Mouse (Mus musculus) spleen, postnatal 36 days (tissue): Measurements from ENCODE around the gene Cyp4f18.
A peak's percentile ranks its signal among the peaks of the same experiment; 100 is the strongest.
"Not testable (repeated sequence)": the region's sequence is repeated elsewhere in the genome, so short reads cannot be mapped to it uniquely, and the experiment has no call there.

Source experiments
- DNase-seq, 2 experiments: peaks; one replicate each; pipeline ENCODE4 v3.0.0; 2022; ENCODE audit warnings: low spot score in 2 of 2, mixed read lengths in 1 of 2

The Cyp4f18 gene

DNA sequence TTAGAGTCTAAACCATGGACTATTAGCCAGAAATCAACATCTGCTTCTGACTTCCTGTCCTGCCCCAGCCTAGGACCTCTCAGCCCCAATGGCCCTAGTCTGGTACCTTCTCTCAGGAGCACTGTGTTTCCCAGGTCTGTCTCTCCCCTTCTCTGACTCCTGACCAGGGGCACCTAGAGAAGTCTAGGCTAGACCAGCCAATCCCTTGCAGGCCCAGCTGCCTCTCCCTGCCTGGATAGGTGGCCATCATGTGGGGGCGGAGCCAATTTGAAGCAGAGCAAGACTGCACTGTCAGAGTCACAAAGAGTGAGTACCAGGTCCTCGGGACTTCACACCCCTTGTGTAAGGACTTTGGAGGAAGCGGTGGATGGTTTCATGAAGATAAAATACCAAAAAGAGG, at the start of gene Cyp4f18:
Cyp4f18 (minus strand) TSS at position 154 of the 400 bp plus-strand sequence.
- DNase-seq: peak; percentile 84 to 86

GRCm38 (mm10) chr8:72057643-72058042, 48.2 kb upstream of the Cyp4f18 start:
- DNase-seq: not testable (repeated sequence)

DNA sequence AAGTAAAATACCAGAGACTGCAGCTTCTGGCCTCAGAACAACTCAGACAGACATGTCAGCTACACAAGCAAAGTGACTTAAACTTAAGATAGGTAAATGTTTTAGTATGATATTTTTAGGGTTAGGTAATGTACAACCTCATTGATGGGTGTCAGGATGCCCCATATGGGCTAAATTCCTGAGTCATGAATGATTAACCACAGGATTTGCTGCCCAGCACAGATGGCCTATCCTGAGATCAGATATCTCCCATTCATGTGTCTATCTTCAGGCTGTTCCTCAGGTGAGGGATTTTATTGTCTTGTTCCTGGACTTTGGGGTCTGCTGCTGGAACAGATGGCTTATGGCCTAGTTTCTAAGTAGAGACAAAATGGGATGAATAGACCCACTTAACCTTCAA, 45.2 kb upstream of the Cyp4f18 start:
- not testable (repeated sequence) for DNase-seq

GRCm38 (mm10) chr8:72042493-72042892, 33.1 kb upstream of the Cyp4f18 start:
- peak; percentile 37 to 41 for DNase-seq

DNA sequence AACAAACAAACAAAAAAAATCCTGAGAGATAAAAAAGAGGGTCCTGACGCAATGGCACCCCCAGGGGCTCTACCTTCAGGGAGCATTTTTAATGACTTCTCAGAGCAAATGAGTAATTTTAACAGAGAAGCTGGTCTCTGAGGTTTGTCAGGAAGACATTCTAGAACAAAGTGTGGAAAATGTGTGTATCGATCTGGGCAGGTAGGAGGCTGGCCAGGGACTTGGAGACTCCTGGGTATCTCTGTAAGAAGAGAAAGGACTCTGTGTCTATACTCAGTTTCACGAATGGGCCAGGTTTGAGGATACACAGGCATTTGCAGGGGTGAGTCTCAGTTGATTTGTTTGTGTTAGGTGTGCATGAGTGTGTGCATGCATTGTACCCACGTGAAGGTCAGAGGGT, 31.5 kb upstream of the Cyp4f18 start, which contains the start of gene Olfr372:
Olfr372 (plus strand) TSS at position 301 of the 400 bp plus-strand sequence.
- not testable (repeated sequence) for DNase-seq

DNA sequence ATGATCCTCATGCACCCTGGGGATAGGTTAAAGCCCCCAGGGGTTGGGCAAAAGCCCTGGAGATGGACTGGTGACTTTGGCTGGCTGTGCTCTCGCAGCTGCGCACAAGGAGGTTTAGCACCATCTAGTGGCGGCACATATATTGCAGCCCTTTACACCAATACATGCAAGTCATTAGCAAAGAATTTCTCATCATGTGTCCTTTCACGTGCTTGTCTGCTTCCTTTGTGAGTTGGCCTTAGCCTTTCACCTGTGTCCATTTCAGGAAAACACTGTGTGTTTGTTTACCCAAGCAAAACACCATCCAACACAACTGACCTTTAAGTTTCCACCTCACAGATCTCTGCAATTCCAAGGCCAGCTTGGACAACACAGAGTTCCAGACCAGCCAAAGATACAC, 23.5 kb upstream of the Cyp4f18 start:
- peak; percentile 58 to 61 for DNase-seq

- DNase-seq: not testable (repeated sequence)
Measured at GRCm38 (mm10) chr8:72024886-72025285, 15.5 kb upstream of the Cyp4f18 start.

- DNase-seq: no peak
Measured at GRCm38 (mm10) chr8:72019816-72020215, 10.4 kb upstream of the Cyp4f18 start.

- not testable (repeated sequence) for DNase-seq
Measured at GRCm38 (mm10) chr8:72019022-72019421, 9.6 kb upstream of the Cyp4f18 start.

DNA sequence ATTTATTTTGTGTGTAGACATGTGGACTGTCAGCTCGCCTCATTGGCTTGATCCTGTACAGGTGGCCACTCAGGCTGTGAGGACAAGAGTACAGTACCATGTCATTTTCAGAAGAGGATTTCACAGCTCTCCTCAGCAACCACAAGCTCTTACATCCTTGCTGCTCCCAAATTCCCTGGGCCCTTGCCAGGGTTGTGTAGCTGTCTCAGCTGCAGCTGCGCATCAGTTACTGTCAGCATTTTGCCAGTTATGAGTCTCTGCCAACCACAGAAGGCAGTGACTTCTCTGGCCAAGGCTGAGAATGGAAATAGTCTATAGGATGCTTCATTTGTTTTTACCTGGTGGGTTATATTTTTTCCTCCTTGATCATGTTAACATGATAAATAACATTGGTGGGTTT, 8.7 kb upstream of the Cyp4f18 start:
- no peak for DNase-seq

GRCm38 (mm10) chr8:72017339-72017738, 7.9 kb upstream of the Cyp4f18 start:
- DNase-seq: peak; percentile 87 to 88

DNA sequence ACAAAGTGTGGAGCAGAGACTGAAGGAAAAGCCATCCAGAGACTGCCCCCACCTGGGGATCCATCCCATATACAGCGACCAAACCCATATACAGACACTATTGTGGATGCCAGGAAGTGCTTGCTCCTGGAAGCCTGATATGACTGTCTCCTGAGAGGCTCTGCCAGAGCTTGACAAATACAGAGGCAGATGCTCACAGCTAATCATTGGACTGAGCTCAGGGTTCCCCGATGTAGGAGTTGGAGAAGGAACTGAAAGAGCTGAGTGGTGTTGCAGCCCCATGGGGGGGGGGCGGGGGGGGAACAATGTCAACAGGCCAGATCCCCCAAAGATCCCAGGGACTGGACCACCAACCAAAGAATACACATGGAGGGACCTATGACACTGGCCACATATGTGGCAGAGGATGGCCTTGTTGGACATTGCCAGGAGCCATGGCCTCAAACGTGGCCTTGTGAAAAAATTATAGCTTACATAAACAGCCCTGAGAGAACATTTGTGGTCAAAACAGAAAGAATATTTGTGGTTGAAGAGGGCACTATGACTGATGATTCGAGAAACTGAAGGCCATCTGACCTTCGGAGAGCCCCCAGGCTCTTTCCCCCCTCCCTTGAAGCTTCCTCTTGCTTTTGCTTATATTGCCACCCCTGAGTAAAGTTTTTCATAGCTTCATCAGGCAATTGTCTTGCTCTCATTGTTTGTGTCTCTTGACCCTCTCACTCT, 4.2 kb upstream of the Cyp4f18 start:
- DNase-seq: peak; percentile 63 to 69

DNA sequence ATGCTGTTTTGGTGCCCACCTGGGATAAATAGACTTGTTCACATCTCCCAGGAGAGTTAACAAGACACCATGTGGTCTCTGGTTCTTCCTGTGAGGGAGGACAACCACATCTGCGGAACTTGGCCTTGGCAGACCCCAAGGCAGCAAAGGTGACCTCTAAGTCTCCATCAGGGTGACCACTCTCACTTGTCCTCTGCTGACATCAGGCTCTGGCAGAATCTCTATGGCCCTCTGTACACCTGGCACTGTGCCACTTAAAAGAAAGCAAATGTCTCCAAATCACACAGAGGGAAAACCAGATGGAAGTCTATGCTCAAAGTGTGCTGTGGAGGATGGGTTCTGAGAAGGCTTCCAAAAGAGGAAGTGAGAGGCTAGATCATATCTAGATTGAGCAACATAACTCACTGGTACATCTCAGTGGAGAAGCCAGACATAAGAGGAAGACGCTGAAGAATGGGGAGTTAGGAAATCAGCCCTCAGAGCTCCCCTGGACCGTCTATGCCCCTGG, 1.2 kb downstream of the Cyp4f18 start:
- DNase-seq: peak; percentile 75 to 79

DNA sequence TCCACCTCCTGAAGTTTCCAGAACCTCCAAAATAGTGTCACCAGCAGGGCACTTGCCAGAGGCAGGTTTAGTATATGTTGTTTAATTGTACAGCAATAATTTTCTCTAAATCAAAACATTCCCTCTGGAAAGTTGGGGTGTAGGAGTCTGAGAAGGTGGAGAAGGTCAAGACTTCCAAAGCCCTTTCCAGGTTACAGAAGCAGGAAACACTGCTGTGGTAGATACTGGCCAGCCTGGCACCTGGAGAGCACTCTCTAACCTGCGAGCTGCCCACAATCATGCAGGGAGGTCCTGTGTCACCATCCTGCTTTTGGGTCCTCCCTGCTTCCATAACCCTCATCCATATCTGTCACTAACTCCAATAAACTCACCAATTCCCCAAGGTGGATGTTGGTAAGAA, 2.7 kb downstream of the Cyp4f18 start:
- no peak for DNase-seq

- no peak for DNase-seq
Measured at GRCm38 (mm10) chr8:72005912-72006311, 3.5 kb downstream of the Cyp4f18 start.

DNA sequence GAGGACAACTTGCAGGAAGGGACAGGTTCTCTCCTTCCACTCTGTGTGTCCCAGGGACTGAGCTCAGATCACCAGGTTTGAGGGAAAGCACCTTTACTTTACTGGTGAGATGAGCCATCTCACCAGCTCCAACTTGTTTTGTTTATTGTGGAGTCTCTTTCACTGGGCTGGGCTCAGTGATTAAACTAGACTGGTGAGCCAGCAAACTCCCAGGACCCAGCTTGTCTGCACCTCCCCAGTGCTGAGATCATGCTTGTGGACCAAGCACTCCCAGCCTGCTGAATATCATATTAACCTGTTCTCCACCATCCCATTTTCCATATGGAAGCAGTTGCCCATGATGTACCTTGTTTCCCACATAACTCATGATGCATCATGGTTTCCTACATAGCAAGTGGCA, 6.5 kb downstream of the Cyp4f18 start:
- DNase-seq: no peak

DNA sequence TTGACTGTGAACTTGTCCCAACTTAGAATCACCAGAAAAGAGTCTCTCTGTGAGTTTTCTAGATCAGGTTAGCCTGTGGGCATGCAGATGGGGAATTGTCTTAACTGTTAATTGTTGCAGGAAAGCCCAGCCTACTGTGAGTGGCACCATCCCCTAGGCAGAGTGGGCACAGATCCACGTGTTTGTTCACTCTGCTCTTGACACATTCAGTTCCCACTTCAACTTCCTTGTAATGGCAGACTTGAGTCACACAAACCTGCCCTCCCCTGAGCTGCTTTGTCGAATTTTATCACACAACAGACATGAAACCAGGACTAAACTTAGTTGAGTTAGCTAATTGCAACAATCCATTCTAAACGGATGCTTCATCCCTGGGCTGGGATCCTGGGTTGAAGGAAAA, 9.2 kb downstream of the Cyp4f18 start:
- DNase-seq: no peak

GRCm38 (mm10) chr8:71999434-71999833, 10.0 kb downstream of the Cyp4f18 start:
- DNase-seq: no peak

GRCm38 (mm10) chr8:71988867-71989599, 20.4 kb downstream of the Cyp4f18 start:
- no peak for DNase-seq

DNA sequence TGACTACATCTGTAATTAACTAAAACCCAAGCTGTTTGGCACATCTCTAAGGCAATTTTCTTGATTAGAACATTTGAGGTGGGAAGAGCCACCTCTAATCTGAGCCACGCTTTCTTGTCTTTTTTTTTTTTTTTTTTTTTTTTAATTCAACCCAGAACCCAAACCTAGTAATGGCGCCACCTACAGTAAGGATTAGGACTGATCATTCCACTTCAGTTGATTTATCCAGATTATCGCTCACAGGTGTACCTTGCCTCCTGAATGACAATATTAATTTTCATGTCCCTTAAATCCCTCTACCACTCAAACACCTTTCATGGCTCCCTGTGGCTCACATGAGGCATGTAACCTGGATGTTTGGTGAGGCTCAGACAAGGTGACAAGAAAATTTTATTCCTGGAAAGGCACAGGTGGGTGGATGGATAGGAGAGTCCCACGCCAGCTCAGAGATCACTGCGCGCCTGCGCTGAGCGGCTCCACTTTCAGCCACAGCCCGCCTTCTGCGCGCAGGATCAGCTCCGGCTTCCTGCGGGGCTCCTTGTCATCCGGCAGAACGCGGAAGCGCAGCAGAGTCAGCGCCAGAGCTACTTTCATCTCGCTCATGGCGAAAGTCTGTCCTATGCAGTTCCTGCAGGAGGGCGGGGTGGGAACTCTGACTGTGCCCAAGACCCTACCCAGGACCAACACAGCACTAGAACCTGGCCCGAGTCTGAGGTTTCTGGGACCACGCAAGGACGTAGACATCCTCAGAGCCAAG, 21.1 kb downstream of the Cyp4f18 start:
- peak; percentile 57 to 59 for DNase-seq

- no peak for DNase-seq
Measured at GRCm38 (mm10) chr8:71984601-71985000, 24.8 kb downstream of the Cyp4f18 start.

GRCm38 (mm10) chr8:71981456-71981855, 28.0 kb downstream of the Cyp4f18 start:
- DNase-seq: no peak
